Mouse (Mus musculus) yolk sac, embryonic 10.5 days (tissue): ENCODE measurements around the gene Cd47.
A peak's percentile ranks its signal among the peaks of the same experiment; 100 is the strongest.

Source experiments
- DNase-seq: peaks from one replicate; pipeline ENCODE4 v3.0.0-alpha.2; 2017; ENCODE audit warnings: low spot score

Gene Cd47

DNA sequence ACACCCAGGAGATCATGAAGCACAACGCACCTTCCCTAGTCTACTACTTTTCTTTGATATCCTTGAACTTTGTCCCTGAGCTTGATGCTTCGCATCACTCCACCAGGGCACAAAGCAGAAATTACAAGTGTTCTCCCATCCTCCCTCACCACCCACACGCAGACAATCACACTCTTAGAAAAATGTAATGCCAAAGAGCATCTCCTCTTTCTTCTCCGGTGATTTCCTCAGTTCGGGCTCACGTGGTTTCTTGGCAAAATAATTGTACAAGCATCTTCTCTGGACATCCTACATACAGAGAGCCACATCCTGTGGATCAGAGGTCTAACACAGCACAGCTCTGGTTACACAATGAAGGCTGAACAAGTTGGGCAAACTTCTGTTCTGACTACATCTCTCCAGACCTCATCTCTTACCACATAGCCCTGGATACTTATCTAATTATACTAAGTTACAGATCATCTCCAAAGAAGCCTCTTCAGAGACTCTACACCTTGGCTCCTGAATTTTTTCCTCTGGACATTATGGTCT is 36.4 kb downstream of the Cd47 start:
- no peak for DNase-seq

DNA sequence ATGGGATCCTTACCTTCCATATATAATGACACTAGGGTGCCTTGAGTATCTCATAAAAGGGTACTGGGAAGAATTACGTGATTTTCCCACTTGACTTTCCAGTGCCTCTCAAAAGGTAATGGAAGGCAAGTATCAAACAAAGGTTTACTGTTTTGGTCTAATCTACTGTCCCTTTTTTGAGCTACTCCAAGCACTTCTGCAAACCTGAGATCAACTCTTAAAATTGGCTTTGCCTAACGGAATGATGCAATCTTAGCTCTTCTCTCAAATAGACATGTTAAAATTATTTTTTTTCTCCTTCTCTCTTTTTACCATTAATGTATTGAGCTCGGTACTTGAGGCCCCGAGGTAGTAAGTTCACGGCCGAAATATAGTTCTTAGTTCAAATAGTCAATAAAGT is 38.6 kb downstream of the Cd47 start:
- DNase-seq: no peak

DNA sequence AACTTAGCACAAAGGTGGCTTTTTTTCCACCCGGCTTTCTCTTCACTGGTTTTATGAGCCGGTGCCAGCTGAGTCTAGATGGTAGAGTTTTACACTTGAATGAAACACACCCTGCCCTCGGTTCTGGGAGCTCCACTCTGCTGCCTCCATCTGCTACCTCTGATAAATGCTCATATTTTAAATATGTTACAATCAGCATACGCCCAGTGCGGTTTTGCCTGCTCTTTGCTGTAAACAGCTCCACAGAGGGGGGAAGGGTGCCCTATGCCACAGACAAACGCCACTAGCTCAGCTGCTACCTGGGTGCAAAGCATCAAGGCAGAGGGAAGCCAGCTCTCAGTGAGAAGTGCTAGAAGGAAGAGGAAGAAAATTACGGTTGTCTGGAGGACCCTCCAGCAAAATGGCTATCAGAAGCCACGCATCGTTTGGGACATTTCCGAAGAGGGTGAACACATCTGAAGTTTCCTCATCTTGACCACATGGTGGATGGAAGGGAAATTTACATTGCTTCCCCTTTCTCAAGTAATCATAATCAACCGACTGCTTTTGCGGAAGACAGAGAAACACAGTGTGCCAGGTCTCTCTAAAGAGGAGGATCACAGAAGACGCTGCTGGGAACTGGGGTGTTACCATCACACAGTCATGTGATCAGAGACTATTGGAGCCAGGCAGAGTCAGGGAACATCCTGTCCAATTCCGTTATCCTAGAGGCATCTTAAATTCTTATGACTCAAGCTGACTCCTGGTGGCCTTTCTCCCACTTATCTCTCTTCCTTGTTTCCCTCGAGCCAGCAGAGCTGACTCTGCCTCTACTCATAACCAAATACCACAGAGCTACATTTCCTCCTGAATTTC is 39.6 kb downstream of the Cd47 start:
- DNase-seq: peak; percentile 18

DNA sequence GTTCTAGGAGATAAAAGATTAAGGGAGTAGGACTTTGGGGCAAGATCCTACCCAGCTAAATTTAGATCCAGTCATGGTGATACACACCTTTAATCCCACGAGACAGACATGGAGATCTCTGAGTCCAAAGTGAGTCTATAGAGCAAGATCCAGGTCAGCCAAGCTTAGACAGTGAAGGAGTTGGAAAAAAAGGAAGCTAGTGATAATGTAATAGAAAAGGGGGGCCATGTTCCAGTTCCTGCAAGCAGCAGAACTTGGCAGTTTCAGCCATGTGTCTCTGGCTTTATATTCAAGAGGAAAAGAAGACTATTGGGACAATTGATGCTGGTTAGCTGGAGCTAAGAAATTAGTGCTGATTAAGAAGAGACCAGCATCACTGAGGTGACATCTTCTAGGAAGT is 43.4 kb downstream of the Cd47 start:
- DNase-seq: no peak

DNA sequence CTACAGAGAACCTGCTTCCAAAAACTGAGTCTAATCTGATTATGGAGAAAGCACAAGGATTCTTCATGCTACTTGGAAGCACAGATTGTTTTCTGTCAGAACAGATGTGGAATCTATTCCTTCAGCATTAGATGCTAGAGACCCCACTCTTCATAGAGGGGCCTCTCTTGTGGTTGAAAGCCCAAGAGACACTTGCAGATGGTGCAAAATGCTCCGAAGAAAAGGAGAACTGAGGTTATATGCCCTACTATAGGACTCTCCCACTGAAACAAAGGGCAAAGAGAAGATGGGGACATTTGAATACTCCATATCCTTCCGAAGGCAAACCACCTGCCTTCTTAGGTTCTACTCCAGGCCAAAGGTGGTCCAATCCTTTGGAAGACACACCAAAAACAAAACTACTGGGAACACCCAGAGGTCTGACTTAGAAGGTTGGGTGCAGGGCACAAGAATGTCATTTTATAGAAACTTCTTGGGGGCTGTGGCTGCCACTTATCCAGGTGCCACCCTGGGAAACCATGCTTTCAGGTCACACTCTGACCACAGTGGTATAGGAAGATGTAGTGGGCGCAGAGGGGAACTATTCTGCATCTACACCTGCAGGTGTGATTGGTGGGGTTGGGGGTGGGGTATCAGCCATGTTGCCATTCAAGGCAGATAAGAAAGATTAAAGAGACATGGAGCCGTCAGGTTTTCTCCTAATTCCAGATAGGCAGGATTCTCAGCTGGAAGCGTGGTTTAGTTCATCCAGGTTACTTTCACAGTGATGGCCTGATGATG is 47.1 kb downstream of the Cd47 start:
- DNase-seq: no peak

DNA sequence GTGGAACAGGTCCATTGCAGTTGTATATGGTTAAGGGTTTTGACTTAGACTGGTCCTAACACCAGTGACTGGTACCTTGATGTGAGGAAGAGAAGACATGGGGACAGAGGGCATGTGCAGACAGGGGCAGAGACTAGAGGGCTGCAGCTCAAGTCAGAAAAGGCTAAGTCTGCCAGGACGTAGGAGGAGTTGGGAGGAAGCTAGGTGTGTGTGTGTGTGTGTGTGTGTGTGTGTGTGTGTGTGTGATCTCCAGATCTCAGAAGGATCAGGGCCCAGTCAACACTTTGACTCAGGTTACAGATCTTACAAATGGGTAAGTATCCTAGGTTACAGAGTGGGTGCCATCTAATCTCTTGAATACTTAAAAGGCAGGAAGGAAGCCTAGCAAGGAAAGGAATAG is 48.3 kb downstream of the Cd47 start:
- no peak for DNase-seq

DNA sequence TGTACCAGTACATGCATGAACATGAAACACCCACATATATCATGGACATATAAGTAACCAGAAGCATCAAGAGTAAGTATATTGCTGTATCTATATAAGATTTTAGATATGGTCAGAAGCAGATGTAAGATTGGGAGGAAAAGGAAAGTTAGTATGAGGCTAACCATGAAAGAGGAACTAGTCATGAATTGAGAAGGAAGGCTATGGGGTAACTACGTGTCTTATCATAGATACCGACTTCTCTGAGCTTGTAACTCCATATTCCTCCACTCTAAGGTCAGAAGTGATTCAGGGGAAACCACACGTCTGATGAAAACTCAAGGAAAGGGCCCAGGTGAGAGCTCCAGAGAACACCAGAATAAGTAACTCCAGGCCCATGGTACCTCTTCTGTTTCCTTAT is 52.6 kb downstream of the Cd47 start:
- DNase-seq: no peak

DNA sequence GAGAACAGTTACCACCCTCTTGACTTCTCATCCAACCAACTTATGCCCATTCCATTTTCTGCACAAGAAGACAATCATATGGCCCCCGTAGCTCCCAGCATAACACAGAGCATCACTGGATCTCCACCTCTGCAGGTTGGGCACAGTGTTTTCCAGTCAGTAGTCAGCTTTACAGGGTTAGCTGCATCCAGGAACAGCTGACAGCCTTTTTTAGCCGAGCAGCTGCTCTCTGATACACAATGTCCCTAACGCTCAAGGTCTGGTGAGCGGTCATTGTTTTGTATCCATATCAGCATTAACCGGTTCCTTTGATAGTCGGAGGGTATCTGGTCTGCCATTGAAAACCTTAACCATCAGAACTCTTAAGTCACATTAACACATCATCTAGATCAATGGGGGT is 53.3 kb downstream of the Cd47 start:
- DNase-seq: no peak

DNA sequence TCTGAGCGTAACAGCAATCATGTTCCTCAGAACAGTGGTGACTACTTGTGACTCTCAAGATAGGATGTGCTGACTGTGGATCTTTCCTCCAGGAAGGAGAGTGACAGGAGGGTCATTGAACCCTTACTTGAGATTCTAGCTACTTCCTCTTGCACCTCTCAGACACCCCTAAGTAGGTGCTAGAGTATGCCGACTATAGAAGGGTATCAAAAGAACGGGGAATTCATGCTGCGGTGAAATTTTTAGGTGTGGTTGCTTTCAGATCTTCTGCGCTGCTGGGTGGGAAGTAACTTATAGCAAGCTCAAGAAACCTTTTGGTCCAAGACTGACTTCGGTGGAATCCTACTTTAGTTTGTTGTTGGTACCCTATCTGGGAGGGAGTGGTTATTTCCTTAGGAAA is 53.9 kb downstream of the Cd47 start:
- no peak for DNase-seq

DNA sequence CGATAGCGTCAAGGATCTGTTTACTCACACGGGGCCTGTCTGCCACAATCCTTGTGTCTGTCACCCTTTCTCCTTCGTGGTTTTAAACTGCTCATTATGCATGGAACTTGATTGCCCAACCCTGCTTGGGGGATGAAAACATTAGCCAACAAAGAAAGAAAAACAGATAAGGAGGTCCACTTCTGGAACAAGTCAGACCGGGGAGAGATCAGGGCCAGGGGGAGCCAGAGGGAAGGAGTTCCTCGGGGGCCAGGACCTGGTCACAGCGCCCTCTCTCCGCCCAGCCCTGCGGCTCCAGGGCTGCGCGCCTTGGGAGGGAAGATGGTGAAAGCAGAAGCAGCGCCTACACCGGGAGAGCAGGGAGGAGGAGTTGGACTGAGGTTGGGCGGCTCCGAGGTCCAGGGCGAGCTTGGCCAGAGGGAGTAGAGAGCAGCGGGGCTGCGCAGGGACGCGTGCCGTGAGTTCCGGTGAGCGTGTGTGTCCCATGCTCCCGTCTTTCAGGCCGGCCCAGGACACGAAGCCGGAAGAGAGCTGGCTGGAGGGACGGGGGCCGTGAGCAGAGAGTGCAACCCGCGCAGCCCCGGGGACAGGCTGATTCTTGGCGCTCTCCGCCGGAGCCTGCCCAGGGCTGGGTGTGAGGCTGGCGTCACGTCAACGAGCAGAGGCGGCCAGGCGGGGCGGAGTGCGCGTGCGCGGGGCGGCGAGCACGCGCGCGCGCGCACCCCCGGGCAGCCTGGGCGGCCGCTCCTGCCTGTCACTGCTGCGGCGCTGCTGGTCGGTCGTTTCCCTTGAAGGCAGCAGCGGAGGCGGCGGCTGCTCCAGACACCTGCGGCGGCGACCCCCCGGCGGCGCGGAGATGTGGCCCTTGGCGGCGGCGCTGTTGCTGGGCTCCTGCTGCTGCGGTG is 54.9 kb downstream of the Cd47 start:
- DNase-seq: peak; percentile 93

DNA sequence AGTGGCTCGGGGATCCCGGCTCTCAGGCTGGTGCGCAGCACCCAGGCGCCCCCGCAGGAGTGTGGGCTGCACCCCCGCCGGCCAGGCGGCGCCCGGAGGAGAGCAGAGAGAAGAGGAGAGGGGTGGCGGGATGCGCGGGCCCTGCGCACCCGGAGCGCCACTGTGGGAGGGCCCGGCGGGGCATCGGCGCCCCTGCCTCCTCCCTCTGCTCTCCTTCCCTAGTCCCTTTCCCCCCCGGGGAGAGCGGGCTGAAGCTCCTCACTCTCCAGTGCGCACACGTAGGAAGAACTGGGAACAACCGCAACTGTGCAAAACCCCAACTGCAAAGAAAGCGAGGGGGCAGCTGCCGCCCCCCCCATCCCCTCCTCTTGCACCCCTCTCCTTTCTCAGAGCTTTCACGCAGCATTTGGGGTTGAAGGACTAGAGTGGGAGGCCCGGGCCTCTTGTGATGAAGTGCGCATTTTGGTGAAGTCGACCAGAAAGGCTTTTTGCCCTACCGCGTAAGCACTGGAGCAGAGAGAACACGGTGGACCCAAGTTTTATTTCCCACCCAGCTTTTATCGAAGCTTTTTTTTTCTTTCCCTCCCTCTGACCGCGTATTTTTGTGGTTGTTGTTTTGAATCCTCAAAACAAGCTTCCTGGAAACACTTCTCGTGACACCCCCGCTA is 55.6 kb downstream of the Cd47 start:
- no peak for DNase-seq

DNA sequence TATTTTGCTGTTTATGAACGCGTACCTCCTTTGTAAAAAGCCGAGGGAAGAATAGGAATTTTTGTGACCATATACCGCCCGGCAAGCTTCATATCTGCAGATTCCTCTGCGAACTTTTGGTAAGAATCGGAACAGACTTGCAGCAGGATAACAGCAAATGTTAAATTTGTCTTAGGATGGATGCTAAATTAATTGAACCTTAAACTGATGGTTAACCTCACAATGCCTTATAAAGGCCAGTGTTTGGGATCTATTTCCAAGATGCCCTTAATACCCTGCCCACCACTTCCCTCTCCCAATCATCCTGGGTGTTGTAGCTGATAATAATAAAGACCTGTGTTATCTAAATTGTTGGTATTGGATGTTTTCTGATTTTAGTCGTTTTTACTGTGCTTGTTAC is 56.3 kb downstream of the Cd47 start:
- DNase-seq: no peak

DNA sequence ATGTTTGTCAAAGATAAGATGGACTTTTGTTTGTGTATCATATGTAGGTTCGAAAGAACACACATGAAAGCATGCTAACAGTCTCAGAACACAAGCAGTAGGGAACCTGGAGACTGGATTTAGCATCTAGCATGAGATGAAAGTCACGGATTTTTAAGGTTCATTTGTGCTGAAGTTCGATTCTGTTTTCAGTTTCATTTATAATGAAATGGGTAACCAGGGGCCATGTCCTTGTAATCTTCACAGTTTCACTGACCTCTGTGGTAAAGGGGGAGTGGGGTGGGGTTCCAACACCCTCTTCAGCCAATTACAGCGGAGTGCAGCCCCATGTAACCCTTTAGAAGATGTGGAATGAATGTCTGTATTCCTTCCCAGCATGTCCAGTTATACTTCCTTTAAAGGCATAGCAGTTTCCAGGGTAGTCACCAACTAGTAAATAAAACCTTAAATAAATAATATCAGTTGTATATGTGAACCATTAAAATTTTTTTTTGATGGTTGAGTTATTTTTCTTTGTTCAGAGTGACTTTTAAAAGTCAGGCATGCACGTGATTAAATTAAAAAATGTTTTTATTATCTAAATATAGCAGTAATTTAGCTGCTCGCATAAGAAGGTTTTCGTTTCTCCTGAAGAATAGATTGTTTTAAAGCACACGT is 57.3 kb downstream of the Cd47 start:
- DNase-seq: no peak

DNA sequence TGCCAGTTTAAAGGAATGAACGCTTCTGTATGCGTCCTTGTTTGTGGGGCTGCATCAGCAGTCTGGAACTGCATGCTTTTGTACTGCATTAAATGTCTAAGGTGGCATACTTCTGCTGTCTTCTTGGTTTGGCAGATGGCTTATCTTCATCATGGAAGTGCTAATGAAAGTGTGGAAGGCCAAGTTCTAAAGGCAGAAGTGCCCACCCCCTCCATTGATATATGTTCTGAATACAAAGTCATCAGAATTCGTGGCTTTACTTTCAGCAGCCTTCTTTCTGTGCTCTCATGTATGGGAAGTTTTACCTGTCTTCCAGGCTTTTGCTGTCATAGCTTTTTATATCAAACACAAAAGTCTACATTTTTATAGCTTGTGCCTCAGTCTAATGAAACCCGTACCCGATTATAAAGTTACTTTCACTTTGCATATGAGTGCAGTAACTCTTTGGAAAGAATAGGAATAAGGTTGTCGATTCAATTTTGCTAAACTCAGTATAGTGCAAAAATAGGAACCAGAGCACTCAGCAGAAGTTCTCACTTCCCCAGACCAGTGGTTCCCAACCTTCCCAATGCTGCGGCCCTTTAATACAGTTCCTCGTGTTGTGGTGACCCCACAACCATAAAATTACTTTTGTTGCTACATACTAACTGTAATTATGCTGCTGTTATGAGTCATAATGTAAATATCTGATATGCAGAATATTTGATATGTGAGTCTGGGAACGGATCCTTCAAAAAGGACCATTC is 58.0 kb downstream of the Cd47 start:
- no peak for DNase-seq

DNA sequence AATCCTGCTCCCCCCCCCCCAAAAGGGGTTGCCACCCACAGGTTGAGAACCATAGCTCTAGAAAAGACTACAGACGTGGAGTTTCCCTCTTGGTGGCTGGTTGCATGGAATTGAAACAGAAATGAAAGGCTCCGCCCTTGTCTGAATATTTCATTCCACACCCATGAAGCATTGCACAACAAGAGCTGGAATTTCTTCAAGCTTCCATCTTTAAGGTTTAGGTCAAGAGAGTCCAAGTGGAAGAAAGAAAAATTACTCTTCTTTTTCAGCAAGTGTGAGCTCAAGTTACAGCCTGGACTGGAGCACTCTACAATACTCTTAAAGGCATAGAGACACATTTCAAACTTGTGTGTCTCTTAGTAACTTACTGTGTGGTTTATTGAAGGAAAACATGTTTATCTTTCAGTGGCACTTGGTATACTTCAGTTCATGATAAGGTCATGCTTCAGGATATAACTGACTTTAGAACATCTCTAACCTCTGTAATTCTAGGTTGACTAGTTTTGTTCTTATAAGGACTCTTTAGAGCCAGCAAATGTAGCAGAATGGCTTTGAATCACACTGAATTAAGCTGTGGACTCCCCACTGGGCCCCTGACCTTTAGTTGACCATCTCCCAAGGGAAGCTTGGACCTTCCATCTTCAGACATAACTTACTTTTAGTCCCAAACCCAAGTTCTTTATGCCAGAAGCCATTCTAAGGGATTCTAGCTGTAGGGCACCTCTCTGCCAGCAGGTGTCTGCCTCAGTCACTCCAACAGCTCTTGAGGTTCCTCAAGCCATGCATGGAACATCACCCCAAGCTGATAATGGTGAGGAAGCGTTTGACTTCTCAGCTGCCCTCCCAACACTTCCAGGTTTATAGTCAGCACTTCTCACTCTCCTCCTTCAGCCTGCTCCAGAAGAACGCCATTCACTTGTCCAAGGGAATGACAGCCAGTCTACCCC is 58.8 kb downstream of the Cd47 start:
- no peak for DNase-seq

DNA sequence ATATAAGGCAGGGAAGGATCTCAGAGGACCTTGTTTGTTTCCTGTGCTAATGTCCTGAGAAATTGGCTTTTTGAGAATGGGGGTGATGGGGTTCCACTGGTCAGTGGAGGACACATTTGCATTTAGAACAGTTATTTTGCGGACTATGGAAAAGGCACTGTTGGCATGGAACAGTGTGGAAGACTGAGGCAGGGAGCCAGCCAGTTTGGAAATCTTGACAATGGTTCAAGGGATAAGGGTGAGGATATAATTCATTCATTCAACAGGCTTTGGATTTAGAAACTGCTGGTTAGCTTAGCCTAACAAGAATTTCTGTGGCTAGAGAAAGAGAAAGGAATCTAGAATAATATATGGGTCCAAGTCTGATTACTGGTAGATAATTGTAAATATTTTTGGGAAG is 61.7 kb downstream of the Cd47 start:
- no peak for DNase-seq

DNA sequence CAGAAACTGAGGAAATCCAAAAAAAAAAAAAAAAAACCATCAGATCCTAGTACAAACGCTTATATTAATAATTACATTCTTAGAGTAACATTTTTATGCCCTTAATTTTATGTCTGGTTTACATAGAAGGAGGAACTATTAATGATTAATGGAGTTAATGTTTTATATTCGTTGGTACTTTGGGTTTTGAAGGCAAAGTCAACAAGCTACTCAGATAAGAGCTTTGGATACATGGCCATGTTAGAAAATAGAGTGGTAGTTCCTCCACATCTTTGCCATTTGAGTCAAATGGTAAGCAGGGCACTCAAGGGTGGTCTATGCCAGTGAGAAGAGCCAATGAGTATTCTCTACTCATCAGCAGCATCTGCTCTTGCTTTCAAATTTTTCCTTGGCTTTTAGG is 66.3 kb downstream of the Cd47 start:
- no peak for DNase-seq

DNA sequence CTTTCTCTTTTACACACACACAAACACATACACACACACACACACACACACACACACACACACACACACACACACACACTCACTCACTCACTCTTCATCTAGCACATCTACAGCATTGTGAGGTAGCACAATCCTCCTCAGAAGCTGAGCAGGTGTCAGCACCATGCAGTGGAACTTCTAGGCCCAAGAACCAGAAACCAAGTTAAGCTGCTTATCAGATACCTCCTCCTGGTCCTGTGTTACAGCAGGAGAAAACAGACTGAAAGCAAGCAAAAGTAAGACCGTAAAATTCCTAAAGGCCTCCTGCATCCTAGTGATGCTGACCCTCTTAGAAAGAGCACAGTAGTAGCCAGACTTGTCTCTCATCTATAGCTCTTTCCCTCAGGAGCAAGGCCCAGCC is 67.9 kb downstream of the Cd47 start:
- no peak for DNase-seq

DNA sequence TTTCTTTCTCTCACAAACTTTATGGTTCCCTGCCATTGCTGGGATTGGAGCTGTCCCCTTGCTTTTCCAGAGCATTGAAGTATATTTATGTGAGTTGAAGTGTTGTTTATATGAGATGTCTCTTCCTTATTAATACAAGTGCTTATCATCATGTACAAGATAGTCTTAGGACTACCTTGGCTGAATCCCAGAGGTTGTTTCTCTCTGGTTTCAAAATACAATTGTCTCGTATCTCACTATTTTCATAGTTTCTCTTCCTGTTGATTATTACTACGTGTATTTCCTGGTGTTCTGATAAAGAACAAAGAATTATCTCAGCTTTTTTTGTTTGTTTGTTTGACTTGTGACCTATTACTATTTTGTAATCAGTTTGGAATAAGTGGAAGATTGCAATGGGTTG is 73.6 kb downstream of the Cd47 start:
- no peak for DNase-seq
